Mouse (Mus musculus): ENCODE measurements at regions not wholly inside any gene's neighbourhood (a gene's known extent, or its start where the extent isn't known, plus 50 kb on each side); places are given as distances from the start of the nearest gene placed in this dataset.

DNA sequence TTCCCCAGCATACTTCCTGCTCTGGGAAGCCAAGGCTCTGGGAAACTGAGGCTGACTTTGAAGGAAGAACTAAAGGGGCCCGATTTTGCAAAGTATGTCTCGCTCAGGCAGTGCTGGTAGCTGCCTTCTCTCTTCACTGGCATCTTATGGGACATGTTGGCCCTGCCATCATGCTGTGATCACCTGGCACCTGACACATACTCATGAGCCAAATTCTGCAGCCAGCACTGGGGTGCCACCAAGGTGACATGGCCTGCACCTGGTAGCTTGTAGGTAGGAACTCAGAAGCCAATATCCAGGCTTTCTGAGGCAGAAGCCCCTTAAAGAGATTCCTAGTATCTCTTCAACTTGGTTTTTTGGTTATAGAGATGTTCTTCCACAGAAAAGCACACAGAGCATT is 195.2 kb upstream of the Hs6st1 start:
- TF ChIP-seq CTCF (IDR thresholded peaks at IDR 0.05; ENCODE audit: extremely low read depth, insufficient read length, insufficient replicate concordance, low read depth, low read length), result no peak
- TF ChIP-seq POLR2A (IDR thresholded peaks at IDR 0.05; ENCODE audit: low read depth, low read length), result no peak
